Mouse (Mus musculus) lung, postnatal 10 days (tissue): Measurements from ENCODE around the gene 4921536K21Rik.
A peak's percentile ranks its signal among the peaks of the same experiment; 100 is the strongest.

Source experiments
- DNase-seq: peaks from one replicate; pipeline ENCODE4 v3.0.0; 2021

Gene 4921536K21Rik

GRCm38 (mm10) chr11:3910513-3911310, 15.8 kb upstream of the 4921536K21Rik start:
- no peak for DNase-seq

DNA sequence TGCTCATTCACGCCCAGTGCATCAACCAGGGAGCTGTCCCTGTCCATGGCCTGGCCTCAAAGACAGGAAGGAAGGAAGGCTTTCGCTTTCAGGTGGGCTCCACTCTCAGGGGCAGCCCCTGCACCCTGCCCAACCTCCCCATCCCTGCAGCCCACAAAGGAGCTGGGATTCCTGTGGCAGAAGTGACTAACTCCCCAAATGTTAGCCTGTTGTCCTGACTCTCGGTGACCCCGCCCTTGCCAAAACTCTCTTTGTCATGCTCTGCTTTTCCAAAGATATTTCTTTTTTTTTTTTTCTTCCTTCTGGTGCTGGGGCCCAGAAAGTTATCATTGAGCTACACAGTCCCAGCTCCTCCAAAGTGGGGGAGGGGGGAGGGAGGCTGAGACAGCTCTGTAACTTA, 14.3 kb upstream of the 4921536K21Rik start:
- no peak for DNase-seq

DNA sequence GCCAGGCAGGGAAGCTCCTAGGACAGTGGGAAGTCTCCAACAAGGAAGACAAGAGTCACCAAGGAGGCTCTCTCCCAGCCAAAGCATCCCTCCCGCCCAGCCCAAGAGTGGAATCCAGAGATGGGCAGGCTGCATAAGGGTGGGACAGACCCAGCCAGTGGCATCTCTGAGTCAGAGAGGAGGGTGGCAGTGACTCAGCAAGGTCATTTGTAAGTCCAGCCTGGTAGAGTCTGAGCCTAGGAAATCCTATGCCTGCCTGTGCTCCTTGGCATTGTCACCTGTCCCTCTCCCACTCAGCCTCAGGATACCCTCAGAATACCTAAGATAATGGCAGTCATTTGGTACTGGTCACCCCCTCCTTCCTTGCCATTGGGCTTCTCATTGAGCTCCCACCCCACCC, 10.5 kb upstream of the 4921536K21Rik start:
- DNase-seq = no peak

- DNase-seq = no peak
Observed at GRCm38 (mm10) chr11:3904673-3905072, 9.8 kb upstream of the 4921536K21Rik start.

- peak; percentile 93 for DNase-seq
Observed at GRCm38 (mm10) chr11:3903046-3903445, 8.1 kb upstream of the 4921536K21Rik start.

DNA sequence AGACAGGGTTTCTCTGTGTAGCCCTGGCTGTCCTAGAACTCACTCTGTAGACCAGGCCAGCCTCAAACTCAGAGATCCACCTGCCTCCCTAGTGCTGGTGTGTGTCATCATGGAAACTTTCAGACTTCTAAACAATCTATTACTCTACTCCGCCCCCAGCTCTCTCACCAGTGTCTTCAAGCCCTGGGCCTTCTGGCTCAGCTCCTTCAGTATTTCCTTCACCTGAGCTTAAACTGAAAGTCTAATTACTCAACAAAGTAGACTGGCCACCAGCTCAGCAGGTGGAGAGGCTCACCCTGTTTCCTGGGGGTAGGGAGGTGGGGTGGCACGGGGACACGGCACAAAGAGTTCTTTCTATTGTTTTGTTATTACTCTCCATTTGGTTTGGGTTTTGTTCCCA, 7.6 kb upstream of the 4921536K21Rik start:
- no peak for DNase-seq

DNA sequence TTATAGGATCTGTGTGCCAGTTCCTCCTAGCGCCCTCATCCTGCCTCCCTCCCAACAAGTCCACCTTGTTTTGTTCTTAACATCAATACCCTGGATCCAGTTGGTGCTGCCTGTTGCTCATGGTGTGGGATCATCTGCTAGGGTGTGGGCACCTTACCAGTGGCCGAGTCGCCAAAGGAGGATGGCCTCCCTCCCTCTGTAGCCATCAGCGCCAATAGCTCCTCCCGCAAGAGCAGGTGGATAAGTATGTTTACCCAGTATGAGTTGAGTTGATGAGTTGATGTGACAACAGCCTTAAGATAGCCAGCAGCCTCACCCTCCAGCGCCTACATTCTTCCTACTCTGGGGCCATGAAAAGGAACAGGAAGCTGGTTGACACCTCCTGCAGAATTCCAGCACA, 5.4 kb upstream of the 4921536K21Rik start:
- no peak for DNase-seq

DNA sequence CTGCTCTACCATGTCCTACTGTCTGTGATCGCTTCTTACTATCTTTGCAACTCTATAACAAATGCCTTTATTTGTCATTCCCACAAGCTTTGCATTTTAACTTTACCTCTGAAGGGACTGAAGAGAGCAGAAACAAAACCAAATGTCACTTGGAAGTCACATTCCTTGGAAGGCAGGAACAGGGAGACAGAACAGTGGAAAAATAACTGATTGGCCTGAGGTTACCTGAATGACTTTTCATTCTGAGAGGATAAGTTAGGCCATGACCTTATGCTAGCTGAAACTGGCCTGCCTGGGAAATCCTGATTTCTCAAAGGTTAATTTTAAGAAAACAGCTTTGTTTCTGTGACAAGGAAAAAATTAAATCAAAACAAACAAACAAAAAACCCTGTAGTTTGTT, 1.0 kb upstream of the 4921536K21Rik start:
- DNase-seq = no peak

DNA sequence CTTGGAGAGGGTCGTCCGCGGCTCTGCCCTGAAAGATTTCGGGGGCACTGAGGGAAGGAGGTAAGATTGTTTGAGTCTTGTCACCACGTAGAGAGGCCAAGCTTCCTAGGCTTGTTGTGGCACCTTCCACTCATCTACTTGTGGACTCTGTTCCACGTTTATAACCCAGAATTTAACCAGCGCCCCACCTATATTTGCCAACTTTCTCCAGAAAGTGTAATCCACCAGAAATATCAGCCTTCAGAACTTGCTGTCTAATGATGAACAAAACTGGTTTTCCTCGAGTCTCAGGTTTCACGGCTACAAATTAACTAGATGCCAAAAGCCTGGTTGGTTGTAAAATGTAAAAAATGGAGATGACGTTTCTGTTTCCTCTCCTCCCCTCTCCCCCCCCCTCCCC, 560 bp upstream of the 4921536K21Rik start:
- DNase-seq = no peak

DNA sequence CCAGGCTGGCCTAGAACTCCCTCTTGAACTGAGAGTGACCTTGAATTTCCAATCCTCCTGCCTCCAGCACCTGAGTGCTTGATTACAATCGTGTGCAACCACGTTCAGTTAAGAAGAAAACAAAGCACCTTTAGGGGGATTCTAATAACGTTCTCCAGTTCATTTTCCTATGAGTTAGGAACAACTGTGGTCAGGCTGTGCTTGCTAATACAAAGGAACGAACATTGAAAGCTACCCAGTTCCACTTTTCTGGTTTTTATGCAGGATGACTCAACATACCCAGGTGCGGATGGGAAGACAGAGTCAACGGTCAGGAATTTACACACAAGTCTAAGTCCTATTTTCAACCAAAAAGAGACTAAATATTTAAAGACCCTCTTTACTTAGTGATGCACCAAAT, 928 bp downstream of the 4921536K21Rik start:
- no peak for DNase-seq

DNA sequence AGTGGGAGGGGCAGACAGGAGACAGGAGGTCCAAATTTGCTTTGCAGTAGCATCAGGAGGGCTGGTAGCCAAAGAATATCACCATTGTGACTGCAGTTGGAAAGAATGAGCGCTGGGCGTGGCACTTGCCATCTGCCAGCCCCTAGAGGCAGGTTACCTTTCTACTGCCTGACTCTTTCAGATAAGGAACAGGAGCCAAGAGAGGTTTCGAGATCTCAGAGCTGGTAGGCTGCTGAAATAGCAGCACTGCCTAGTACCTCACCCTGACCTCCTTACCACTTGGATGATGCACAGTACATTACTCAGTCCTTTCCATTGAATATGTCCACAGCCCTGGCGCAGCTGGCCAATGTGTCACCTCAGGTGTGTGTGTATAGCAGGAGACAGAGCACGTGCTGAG, 7.6 kb downstream of the 4921536K21Rik start:
- DNase-seq = no peak

DNA sequence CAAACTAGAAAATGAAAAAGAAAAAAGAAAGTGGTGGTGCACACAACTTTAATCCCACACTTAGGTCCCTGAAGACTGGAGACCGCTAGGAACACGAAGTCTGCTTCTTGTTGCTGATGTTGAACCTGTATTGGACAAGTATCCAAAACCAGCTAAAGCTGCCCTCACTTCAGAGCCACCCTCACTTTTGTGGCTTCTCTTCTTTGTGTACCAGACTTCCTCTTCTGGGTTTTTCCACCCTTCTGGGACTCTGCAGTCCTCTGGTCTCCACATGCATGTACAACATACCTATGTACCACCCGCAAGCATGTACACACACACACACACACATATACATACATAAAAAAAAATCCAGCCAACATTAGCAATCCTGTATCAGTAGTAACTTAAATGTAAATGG, 11.2 kb downstream of the 4921536K21Rik start:
- no peak for DNase-seq

GRCm38 (mm10) chr11:3879836-3880235, 15.1 kb downstream of the 4921536K21Rik start:
- DNase-seq = peak; percentile 76

GRCm38 (mm10) chr11:3878660-3879059, 16.2 kb downstream of the 4921536K21Rik start:
- no peak for DNase-seq

DNA sequence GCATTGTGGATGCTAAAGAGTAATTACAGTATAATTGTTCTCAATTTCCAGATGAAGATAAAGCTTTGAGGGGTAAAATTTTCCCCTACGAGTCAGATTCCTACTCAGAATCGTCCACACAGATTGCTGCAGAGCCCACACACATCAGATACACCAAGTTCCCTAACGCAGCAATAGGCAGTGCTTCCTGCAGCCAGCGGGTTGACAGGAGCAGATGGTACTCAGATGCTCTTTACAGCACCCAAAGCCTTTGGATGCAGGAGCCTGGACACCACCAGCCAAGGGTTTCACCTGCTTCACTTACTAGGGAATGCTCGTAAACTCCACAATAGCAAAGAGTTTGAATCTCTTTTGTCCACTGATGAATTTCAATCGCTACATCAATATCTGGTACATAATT, 18.5 kb downstream of the 4921536K21Rik start:
- DNase-seq = no peak

GRCm38 (mm10) chr11:3864343-3864742, 30.6 kb downstream of the 4921536K21Rik start:
- no peak for DNase-seq

GRCm38 (mm10) chr11:3863454-3864112, 31.3 kb downstream of the 4921536K21Rik start, which contains the start of gene Osbp2:
Gene Osbp2 (minus strand): TSS chr11:3863903.
- peak; percentile 69 for DNase-seq

DNA sequence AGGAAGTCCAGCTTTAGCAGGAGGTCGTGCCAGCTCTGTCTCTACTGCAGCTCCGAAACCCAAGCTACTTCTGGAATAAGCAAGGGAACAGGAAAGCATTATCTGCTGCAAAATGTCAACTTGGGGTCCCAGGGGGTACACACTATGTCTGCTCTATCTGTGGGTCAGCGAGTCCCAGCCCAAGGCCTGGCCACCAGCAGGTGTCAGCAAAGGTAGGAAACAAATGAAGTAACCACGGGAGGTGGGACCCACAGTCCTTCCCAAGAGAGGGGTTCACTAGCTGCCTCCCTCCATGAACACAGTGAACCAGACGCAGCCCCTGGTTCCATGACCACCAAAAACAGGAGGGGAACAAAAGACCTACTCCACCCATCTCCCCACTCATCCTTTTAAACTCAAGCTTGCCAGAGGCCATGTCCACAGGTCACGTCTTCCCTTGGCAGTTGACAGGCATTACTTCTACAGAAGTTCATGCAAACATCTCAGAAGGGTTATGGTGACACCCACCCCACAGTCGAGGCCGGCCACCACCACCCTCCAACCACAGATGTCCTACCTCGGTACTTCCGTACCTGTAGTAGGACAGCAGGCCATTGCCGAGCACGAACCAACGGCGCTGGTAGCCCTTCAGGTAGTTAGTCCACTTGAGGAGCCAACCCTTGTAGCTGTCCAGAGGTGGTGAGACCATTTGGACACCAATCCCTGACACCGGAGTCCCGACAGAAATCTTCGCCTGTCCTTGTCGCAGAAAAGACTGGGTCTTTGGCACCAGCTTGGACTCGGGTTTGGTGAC, 32.0 kb downstream of the 4921536K21Rik start:
- no peak for DNase-seq

- DNase-seq = no peak
Observed at GRCm38 (mm10) chr11:3860361-3860760, 34.5 kb downstream of the 4921536K21Rik start.

DNA sequence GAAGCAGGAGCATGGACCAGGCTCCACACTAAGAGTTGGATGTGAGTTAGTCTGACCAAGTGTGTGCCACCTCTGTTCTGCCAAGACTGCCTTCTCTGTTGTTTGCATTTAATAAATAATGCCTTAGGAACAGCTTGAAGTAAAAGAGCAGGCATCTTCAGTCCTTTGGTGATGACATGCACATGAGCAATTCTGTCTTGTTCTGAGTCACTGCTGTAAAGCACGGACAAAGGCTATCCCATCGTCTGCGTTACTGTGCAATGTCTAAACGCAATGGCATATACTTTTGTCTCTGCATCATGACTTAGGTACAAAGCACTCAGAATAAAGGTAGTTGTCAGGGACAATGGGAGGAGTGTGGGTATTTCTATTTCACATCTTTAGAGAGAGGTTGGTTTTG, 35.1 kb downstream of the 4921536K21Rik start:
- no peak for DNase-seq

GRCm38 (mm10) chr11:3857902-3858301, 37.0 kb downstream of the 4921536K21Rik start:
- no peak for DNase-seq

GRCm38 (mm10) chr11:3855846-3856245, 39.1 kb downstream of the 4921536K21Rik start:
- DNase-seq = no peak

DNA sequence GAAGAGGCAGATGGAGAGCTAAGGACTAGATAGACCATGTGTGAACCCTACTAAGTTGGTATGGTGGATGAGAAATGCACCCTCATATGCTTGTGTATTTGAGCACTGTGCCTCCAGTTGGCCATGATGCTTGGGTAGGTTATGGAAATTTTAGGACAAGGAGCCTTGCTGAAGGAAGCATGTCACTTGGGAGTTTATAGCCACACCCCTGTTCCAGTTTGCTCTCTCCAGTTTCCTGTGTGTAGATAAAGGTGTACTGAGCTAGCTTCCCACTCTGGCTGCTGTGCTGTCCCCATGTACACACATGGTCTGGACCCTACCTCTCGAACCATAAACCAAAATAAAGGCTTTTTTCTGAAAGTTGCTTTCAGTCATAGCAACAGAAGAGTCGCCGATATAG, 40.7 kb downstream of the 4921536K21Rik start:
- no peak for DNase-seq
